ENCODE assay signal across 14 mouse cellular contexts in genomic region chr2:4190995-4191394, GRCm38 (mm10).
"Had no signal": no experiment of that assay in that cellular context is flagged by ENCODE, and none has a peak within 500 bp of the region (broad histone marks: within the 10 kb centered on the region; RNA-seq: fewer than 3 reads in every experiment).

No protein-coding gene starts in this region.

- ATAC-seq: intestine, embryonic 16.5 days; midbrain, embryonic 13.5 days had no signal

- H3K27me3 ChIP-seq: kidney, embryonic 15.5 days; limb, embryonic 13.5 days; megakaryocyte, embryonic 14.5 days; midbrain, embryonic 13.5 days had no signal

- H3K4me1 ChIP-seq: limb, embryonic 13.5 days; megakaryocyte, embryonic 14.5 days had no signal

- H3K4me2 ChIP-seq: kidney, embryonic 15.5 days; limb, embryonic 13.5 days; liver, embryonic 11.5 days; lung, embryonic 14.5 days; midbrain, embryonic 13.5 days had no signal

- H3K36me3 ChIP-seq: kidney, embryonic 15.5 days; limb, embryonic 13.5 days; midbrain, embryonic 13.5 days had no signal

- H3K27ac ChIP-seq: kidney, embryonic 15.5 days; limb, embryonic 13.5 days; macrophage; midbrain, embryonic 13.5 days had no signal

- DNase-seq: kidney, adult 2 months; kidney, postnatal 14 days; left cerebral cortex, postnatal 4 days; lung, embryonic 14.5 days; lung, postnatal 14 days; right cerebral cortex, postnatal 14 days had no signal

- H3K4me3 ChIP-seq: kidney, embryonic 15.5 days; limb, embryonic 13.5 days; megakaryocyte, embryonic 14.5 days; midbrain, embryonic 13.5 days; myocyte had no signal

- H3K9ac ChIP-seq: kidney, embryonic 15.5 days; limb, embryonic 13.5 days; lung, embryonic 14.5 days; midbrain, embryonic 13.5 days had no signal

- H3K9me3 ChIP-seq: kidney, embryonic 15.5 days; megakaryocyte, embryonic 14.5 days; midbrain, embryonic 13.5 days had no signal
